Mouse (Mus musculus): Measurements from ENCODE around the gene Trim23.
"Not testable (repeated sequence)": the region's sequence is repeated elsewhere in the genome, so short reads cannot be mapped to it uniquely, and the experiment has no call there.

Trim23 gene

GRCm38 (mm10) chr13:104178650-104179121 is at the start of gene Trim23:
TSS of gene Trim23 (plus strand) at chr13:104178797.
- peak; percentile 98 to 99 for DNase-seq

- DNase-seq, result no peak
These were observed 46.0 kb upstream of the Trim23 start for GRCm38 (mm10) chr13:104132561-104132960.

- DNase-seq, result no peak
These were observed 44.0 kb upstream of the Trim23 start for GRCm38 (mm10) chr13:104134510-104135085.

GRCm38 (mm10) chr13:104139369-104140209 is 39.0 kb upstream of the Trim23 start:
- peak; percentile 87 to 90 for DNase-seq

GRCm38 (mm10) chr13:104144871-104145270 is 33.7 kb upstream of the Trim23 start:
- DNase-seq, result no peak

GRCm38 (mm10) chr13:104145646-104146045 is 33.0 kb upstream of the Trim23 start:
- DNase-seq, result no peak

GRCm38 (mm10) chr13:104154180-104154579 is 24.4 kb upstream of the Trim23 start:
- no peak for DNase-seq

GRCm38 (mm10) chr13:104155106-104155505 is 23.5 kb upstream of the Trim23 start:
- DNase-seq, result no peak

GRCm38 (mm10) chr13:104155686-104156085 is 22.9 kb upstream of the Trim23 start:
- no peak for DNase-seq

GRCm38 (mm10) chr13:104171711-104172110 is 6.9 kb upstream of the Trim23 start:
- DNase-seq, result no peak

- no peak for DNase-seq
These were observed 6.1 kb upstream of the Trim23 start for GRCm38 (mm10) chr13:104172498-104172897.

- DNase-seq, result no peak
These were observed 1.7 kb upstream of the Trim23 start for GRCm38 (mm10) chr13:104176874-104177273.

- peak; percentile 88 to 93 for DNase-seq
These were observed 574 bp upstream of the Trim23 start, which contains the start of gene Trappc13 for GRCm38 (mm10) chr13:104177796-104178649. TSS of gene Trappc13 (minus strand) at chr13:104178469.

- DNase-seq, result no peak
These were observed 735 bp downstream of the Trim23 start for GRCm38 (mm10) chr13:104179176-104179888.

GRCm38 (mm10) chr13:104187357-104187756 is 8.8 kb downstream of the Trim23 start:
- DNase-seq, result no peak

GRCm38 (mm10) chr13:104195891-104196290 is 17.3 kb downstream of the Trim23 start:
- not testable (repeated sequence) for DNase-seq

- no peak for DNase-seq
These were observed 25.7 kb downstream of the Trim23 start for GRCm38 (mm10) chr13:104204313-104204712.

- no peak for DNase-seq
These were observed 48.9 kb downstream of the Trim23 start for GRCm38 (mm10) chr13:104227478-104227877.

GRCm38 (mm10) chr13:104228384-104229066 is 49.9 kb downstream of the Trim23 start, which contains the start of the genes Cenpk and Ppwd1:
TSS of gene Cenpk (plus strand) at chr13:104228611.
TSS of gene Ppwd1 (minus strand) at chr13:104228843.
- DNase-seq, result peak; percentile 97 to 98

- DNase-seq, result no peak
These were observed 50.6 kb downstream of the Trim23 start for GRCm38 (mm10) chr13:104229181-104229580.

Measured in kidney, postnatal 4 days (tissue).